Mouse (Mus musculus) spleen, adult 2 months (tissue): Measurements from ENCODE around the gene Bcl2l12. TPM values are rescaled to one million over a fixed set of nuclear protein-coding genes. Genes with fewer than 3 reads are reported as not detected.

Source experiments
- DNase-seq, 2 experiments: peaks; one replicate each; pipeline versions ENCODE4 v3.0.0 to v3.0.0-alpha.2; 2012 to 2021; ENCODE audit warnings: low spot score in 2 of 2, low read depth in 1 of 2
- H3K27ac ChIP-seq: fragments of 200-500 bp; 2 replicates; pipeline ENCODE4 v1.5.1; 2012; ENCODE audit warnings: low read length, inconsistent platforms; ENCODE audit not compliant: insufficient read depth
- H3K27me3 ChIP-seq: fragments of 200-500 bp; 2 replicates; pipeline ENCODE4 v1.6.1; 2012; ENCODE audit warnings: mild to moderate bottlenecking, moderate library complexity, low read length, inconsistent platforms; ENCODE audit not compliant: control insufficient read depth, insufficient read depth
- H3K36me3 ChIP-seq: fragments of 200-500 bp; 2 replicates; pipeline ENCODE4 v1.6.1; 2012; ENCODE audit warnings: mild to moderate bottlenecking, low read length, inconsistent platforms; ENCODE audit not compliant: control insufficient read depth, insufficient read depth
- H3K4me1 ChIP-seq: fragments of 200-500 bp; 2 replicates; pipeline ENCODE4 v1.6.1; 2011; ENCODE audit warnings: inconsistent platforms; ENCODE audit not compliant: control insufficient read depth, insufficient read depth, insufficient read length
- H3K4me3 ChIP-seq: fragments of 200-500 bp; 2 replicates; pipeline ENCODE4 v1.5.1; 2011; ENCODE audit warnings: mild to moderate bottlenecking, inconsistent platforms; ENCODE audit not compliant: insufficient read depth, insufficient read length; ENCODE audit errors: extremely low read depth
- CTCF ChIP-seq: fragments of 200-500 bp; IDR thresholded peaks from 2 replicates; pipeline ENCODE4 v1.5.1; 2011; ENCODE audit warnings: mild to moderate bottlenecking, inconsistent platforms; ENCODE audit not compliant: insufficient read depth, insufficient read length, insufficient replicate concordance; ENCODE audit errors: extremely low read depth
- POLR2A ChIP-seq: fragments of 200-500 bp; IDR thresholded peaks from 2 replicates; pipeline ENCODE4 v1.6.1; 2011; ENCODE audit warnings: low read depth, low read length, inconsistent platforms
- WGBS: fragments of 180-500 bp; shearing (Covaris S2); methylation state at CpG from one replicate; pipeline ENCODE4 v1.1.7; 2018; 5-methylcytosine and 5-hydroxymethylcytosine counted together
- polyA plus RNA-seq: library from polyadenylated mRNA; depleted of rRNA; stranded (reverse); fragments of >200 nt; gene quantifications from 2 replicates; pipeline ENCODE4 v1.2.3, GENCODE M21; 2012

Gene Bcl2l12
- polyA plus RNA-seq, 1 experiment = 33.2 TPM

DNA sequence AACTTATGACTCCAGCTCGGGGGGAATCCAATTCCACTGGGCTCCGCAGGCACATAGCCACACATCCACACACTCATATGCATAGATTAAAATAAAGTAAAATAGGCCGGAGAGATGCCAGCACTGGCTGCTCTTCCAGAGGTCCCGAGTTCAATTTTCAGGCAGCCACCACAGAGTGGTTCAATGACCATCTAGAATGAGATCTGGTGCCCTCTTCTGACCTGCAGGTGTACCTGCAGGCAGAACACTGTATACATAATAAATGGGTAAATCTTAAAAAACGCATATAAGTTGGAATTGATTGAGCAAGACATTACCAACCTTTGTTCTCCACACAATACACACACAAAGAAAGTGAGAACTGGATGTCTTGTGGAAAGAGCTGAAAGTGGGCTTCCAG, 42.9 kb downstream of the Bcl2l12 start:
- TF ChIP-seq CTCF (peak; percentile 13; the same call in 1 of the 2 replicates), POLR2A (no peak)
- DNase-seq = no peak
- 44% methylated on average over 5 of the region's 5 CpGs for WGBS
- H3K27ac ChIP-seq = no peak overlapping the region
- no peaks in the 10 kb centered on the region for H3K36me3 ChIP-seq
- no peak overlapping the region for H3K4me3 ChIP-seq
- H3K27me3 ChIP-seq = no peaks in the 10 kb centered on the region; the same call in 1 of the 2 replicates
- peaks cover 18% of the 10 kb centered on the region for H3K4me1 ChIP-seq

- peaks cover 11% of the 10 kb centered on the region for H3K4me1 ChIP-seq
- no peak overlapping the region for H3K4me3 ChIP-seq
- WGBS = 90% methylated on average over 12 of the region's 12 CpGs
- DNase-seq = no peak
- H3K27ac ChIP-seq = no peak overlapping the region
- no peaks in the 10 kb centered on the region for H3K36me3 ChIP-seq
- TF ChIP-seq CTCF = no peak
- TF ChIP-seq POLR2A = no peak
- H3K27me3 ChIP-seq = no peaks in the 10 kb centered on the region; the same call in 1 of the 2 replicates
Measured at GRCm38 (mm10) chr7:44954091-44954885, 44.2 kb downstream of the Bcl2l12 start.

GRCm38 (mm10) chr7:44953561-44953960, 45.0 kb downstream of the Bcl2l12 start:
- WGBS = 77% methylated on average over 14 of the region's 14 CpGs
- no peak for DNase-seq
- no peaks in the 10 kb centered on the region for H3K36me3 ChIP-seq
- no peak for TF ChIP-seq CTCF
- TF ChIP-seq POLR2A = no peak
- H3K4me3 ChIP-seq = no peak overlapping the region
- H3K4me1 ChIP-seq = peaks cover 11% of the 10 kb centered on the region
- no peak overlapping the region for H3K27ac ChIP-seq
- H3K27me3 ChIP-seq = no peaks in the 10 kb centered on the region; the same call in 1 of the 2 replicates

GRCm38 (mm10) chr7:44952611-44953306, 45.8 kb downstream of the Bcl2l12 start:
- peak in 1 of 2 experiments; percentile 66 for DNase-seq
- Histone ChIP-seq H3K36me3 (no peaks in the 10 kb centered on the region), H3K27ac (no peak overlapping the region), H3K27me3 (no peaks in the 10 kb centered on the region; the same call in 1 of the 2 replicates), H3K4me1 (peaks cover 11% of the 10 kb centered on the region), H3K4me3 (peak overlapping the region; percentile 47)
- 5% methylated on average over 24 of the region's 24 CpGs for WGBS
- TF ChIP-seq POLR2A (no peak), CTCF (no peak)

DNA sequence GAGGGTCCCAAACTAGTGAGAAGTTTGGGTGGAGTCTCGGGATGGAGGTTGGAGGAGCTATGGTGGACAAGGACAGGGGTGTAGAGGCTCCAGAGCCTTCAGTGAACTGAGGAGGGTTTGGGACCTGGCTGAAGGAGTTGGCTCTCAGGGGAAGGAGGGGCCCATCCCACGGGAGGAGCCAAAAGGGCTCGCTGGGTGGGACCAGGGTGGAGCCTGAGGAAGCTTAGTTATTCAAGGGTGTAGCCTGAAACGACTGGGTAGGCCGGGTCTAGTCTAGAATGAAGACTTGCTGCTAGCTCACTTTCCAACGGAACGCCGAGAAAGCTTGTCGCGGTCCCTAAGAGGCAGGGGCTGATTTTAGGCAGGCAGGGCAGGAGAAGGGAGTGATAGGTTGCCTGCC, 46.6 kb downstream of the Bcl2l12 start:
- no peaks in the 10 kb centered on the region; the same call in 1 of the 2 replicates for H3K27me3 ChIP-seq
- no peak for DNase-seq
- WGBS = 3% methylated on average over 10 of the region's 10 CpGs
- H3K36me3 ChIP-seq = no peaks in the 10 kb centered on the region
- H3K4me3 ChIP-seq = peak overlapping the region; percentile 47; the same call in 1 of the 2 replicates
- TF ChIP-seq CTCF (no peak), POLR2A (no peak)
- no peak overlapping the region for H3K27ac ChIP-seq
- H3K4me1 ChIP-seq = peaks cover 11% of the 10 kb centered on the region

DNA sequence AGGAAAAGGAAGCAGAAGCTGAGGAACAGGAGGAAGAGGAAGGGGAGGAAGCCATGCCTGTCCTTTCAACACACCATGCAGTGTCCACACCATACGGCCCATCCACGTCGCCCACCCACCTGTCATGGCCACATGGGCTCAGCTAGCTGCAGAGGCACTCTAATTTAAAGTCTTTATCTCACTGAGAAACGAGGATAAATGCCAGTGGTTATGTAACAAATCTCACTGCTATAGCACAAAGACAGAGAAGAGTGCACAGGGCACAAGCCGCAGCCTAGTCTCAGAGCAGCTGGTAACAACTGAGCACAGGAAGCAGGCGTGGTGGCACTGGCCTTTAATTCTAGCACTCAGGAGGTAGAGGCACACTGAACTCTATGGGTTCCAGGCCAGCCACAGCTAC, 48.6 kb downstream of the Bcl2l12 start:
- Histone ChIP-seq H3K4me3 (no peak overlapping the region), H3K4me1 (peaks cover 11% of the 10 kb centered on the region), H3K27ac (no peak overlapping the region), H3K27me3 (peaks cover 1% of the 10 kb centered on the region; the same call in 1 of the 2 replicates), H3K36me3 (no peaks in the 10 kb centered on the region)
- TF ChIP-seq POLR2A (no peak), CTCF (no peak)
- no peak for DNase-seq
- 32% methylated on average over 6 of the region's 6 CpGs for WGBS
